Mouse (Mus musculus) liver, embryonic 14.5 days (tissue): ENCODE results near the gene Pgm2.

Source experiments
- CTCF ChIP-seq: IDR thresholded peaks from 2 replicates; pipeline ENCODE4 v1.5.1; 2016; ENCODE audit warnings: antibody characterized with exemption, low read depth, control low read depth
- EP300 ChIP-seq: IDR thresholded peaks from 2 replicates; pipeline ENCODE4 v1.6.1; 2016; ENCODE audit warnings: antibody characterized with exemption, low read depth

DNA sequence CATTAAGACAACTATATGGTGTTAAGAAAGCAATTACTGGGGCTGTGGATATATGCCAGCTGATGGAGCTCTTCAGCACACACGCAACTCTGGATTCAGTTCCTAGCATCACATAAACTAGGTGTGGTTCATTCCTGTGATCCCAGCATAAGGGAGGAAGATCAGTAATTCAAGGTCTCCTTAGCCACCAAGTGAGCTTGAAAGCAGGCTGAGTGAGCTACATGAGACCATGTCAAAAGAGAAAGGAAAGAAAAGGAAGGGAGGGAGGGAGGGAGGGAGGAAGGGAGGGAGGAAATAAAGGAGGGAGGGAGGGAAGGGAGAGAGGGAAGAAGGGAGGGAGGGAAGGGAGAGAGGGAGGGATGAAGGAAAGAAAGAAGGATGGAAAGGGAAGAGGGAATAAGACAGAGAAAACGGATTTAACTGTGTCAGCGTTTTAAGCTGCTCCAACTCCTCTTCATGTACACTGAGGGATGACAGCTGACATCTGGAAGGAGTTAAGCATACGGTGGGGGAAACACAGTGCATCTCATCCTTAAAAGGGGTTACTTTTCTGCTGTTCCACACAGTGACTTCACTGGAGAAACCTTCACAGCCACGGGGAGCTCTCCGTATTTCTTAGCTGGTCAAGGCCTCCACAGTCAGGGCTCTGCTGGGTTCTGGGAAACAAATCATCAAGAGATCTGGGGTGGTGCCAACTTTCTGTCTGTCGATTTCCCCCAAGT lies 13.8 kb upstream of the Pgm2 start:
- TF ChIP-seq CTCF (no peak), EP300 (no peak)
